Mouse (Mus musculus) gastrocnemius, postnatal 4 days (tissue): Measurements from ENCODE around the gene Ate1. TPM values are rescaled to one million over a fixed set of nuclear protein-coding genes. Genes with fewer than 3 reads are reported as not detected.
"Not testable (repeated sequence)": the region's sequence is repeated elsewhere in the genome, so short reads cannot be mapped to it uniquely, and the experiment has no call there.

ENCODE experiments used
- DNase-seq, 2 experiments: peaks; one replicate each; pipeline ENCODE4 v3.0.0; 2021 to 2022; ENCODE audit warnings: low spot score in 2 of 2, mixed read lengths in 2 of 2
- total RNA-seq, 2 experiments: library from RNA; stranded (reverse); gene quantifications; 2 replicates each; pipeline ENCODE4 v1.2.3; 2021

The Ate1 gene
- total RNA-seq, 2 experiments from 2014 or later, result 32.0 to 35.1 TPM

DNA sequence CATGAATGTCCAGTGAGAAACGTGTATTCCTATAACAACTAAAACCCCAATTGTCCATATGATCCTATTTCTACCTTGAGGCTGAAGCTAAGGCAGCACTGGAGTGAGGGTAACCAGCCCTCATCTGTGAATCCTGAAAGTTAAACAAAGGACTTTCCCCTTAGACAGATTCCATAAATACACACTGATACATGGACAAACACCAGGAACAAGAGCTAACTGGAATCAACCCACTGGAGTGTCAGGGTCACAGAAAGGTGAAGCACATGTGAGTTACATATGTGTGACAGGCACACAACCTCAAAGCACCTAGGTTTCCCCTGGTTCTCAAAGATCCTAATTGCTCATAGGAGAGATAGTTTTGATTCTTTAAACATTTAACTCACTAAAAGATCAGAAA is 100.2 kb downstream of the Ate1 start:
- DNase-seq, result no peak

DNA sequence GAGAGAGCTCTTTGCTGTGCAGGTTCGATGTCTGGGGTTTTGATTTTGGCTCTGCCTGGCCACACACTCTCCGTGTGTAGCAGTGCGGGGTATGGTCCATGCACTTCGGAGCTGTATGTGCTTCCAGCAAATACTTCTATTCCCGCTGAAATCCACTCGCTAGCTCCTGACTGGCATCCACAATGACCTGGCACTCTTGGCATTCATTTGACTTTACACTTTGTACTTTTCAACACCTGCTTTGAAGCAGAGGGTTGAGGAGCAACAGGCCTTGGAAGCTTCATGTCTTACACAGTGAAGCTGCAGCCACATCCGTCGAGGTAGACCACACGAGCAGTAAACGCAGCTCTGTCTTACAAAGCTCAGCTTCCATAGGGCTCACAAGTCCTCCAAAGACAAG is 112.5 kb downstream of the Ate1 start:
- no peak for DNase-seq

- DNase-seq, result no peak
Observed at GRCm38 (mm10) chr7:130403346-130403745, 116.8 kb downstream of the Ate1 start.

- no peak for DNase-seq
Observed at GRCm38 (mm10) chr7:130394697-130395096, 125.5 kb downstream of the Ate1 start.

DNA sequence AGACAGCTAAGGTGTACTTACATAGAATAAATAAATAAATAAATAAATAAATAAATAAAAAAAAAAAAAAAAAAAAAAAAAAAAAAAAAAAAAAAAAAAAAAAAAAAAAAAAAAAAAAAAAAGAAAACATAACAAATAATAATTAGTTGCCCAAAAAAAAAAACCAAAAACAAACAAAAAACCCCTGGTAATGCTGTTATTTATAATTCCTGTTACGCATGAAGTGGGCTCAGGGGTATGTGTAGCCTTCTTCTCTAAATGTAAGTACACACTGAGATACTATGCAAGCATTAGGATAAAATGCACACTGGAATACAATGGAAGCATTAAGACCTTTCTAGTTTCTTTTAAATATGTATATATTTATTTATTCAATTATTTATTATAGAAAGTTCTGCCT is 130.1 kb downstream of the Ate1 start:
- not testable (repeated sequence) for DNase-seq

DNA sequence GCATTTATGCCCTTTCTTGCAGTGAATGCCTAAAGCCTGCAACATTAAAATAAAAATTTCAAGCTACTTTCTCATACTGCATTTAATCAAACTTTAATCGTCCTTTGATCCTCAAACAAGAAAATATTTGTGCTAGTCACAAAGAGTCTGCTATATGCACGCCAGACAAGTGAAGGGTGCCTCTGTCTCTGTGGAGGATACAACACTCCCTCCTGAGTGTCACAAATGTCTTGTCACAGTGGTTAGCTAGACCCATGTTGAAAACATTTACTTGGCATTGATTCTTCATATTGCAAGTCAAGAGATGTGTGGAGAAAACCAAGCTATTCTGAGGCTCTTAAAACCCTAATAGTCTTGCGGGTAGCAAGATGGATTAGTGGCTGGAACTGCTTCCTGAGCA is 133.9 kb downstream of the Ate1 start:
- DNase-seq, result no peak

GRCm38 (mm10) chr7:130385732-130386294 is 134.4 kb downstream of the Ate1 start:
- DNase-seq, result no peak

- no peak for DNase-seq
Observed at GRCm38 (mm10) chr7:130382126-130382525, 138.0 kb downstream of the Ate1 start.

DNA sequence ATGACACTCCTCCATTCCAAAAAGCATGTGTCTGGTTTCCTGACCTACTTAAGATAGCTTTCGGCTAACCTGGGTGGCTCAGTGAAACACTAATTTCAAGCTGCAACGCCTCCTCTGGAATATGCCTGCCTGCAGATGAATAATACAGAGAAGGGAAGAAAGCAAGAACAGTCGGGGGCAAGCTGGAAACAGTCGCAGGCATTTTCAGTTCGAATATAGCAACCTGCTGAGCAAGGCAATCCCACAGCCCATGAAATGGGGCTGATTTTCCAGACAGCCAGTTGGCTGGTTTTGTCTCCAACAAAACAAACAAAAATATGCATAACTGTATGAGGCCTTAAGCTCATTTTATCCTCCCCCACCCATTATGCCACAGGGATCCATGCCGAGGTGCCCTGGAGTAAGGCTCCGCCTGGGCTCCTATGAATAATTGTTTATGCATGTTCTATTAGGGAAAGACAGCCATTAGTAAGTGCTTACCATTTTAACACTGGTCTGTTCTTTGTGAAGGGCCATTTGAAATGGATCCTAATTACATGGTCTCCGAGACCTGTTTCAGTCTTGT is 138.7 kb downstream of the Ate1 start:
- no peak for DNase-seq

- no peak for DNase-seq
Observed at GRCm38 (mm10) chr7:130380769-130381355, 139.3 kb downstream of the Ate1 start.

GRCm38 (mm10) chr7:130380367-130380766 is 139.8 kb downstream of the Ate1 start:
- no peak for DNase-seq

- DNase-seq, result no peak
Observed at GRCm38 (mm10) chr7:130379886-130380285, 140.3 kb downstream of the Ate1 start.

- no peak for DNase-seq
Observed at GRCm38 (mm10) chr7:130378308-130378707, 141.9 kb downstream of the Ate1 start.

DNA sequence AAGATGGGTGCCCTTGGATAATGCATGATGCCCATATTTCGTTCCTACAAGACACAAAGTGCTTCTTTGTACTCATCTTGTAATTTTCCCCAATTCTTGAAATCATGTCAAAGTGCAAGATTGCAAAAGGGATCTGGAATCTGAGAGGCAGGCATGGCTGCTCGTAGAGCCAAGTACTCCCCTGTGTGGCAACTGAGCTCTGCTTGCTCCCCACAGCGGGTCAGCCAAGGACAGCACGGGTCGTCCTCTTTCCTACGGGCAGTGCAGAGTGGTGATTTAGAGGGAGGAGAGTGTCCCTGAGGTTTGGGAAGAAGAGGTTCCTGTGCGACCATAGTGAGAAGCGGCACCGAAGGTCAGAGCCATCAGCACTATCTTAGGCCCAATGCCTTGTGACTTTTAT is 145.9 kb downstream of the Ate1 start:
- no peak for DNase-seq

DNA sequence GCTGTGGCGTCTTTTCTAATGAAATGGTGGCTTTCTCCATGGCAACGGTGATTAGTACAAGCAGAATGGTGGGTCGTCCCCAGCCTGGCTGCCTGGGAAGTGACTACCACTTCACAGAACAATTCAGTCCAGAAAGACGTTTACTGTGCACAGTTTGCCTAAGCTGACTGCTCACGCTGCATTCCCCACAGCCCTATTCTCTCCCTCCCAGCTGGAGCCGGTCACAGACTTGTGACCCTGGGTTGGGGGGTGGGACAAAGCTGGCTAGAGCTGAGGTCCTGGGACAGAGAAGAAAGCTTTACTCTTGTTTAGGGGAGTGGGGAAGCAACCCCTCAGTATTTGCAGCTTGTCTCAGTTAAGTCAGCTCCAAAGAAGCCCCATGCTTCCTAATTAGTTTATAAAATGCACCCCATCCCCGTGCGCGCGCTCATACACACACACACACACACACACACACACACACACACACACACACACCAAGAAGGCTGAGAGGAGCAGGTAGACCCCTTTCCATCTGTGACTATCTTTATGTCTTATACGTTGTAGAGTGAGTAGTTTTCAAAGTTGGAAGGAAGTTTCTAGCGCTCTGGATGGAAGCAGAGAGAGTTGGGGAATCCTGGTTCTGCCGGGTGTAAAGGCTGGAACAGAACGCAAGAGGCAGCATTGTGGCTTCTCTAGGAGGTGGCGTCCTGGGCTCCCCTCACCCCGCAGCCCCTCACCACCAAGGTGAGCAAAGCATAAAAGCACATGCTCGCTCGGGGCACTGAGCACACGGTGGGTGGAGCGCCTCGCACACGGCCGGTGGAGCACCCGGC is 151.1 kb downstream of the Ate1 start:
- DNase-seq, result no peak

GRCm38 (mm10) chr7:130368036-130368826 is 151.9 kb downstream of the Ate1 start:
- DNase-seq, result no peak

GRCm38 (mm10) chr7:130367222-130368035 is 152.7 kb downstream of the Ate1 start:
- no peak for DNase-seq

DNA sequence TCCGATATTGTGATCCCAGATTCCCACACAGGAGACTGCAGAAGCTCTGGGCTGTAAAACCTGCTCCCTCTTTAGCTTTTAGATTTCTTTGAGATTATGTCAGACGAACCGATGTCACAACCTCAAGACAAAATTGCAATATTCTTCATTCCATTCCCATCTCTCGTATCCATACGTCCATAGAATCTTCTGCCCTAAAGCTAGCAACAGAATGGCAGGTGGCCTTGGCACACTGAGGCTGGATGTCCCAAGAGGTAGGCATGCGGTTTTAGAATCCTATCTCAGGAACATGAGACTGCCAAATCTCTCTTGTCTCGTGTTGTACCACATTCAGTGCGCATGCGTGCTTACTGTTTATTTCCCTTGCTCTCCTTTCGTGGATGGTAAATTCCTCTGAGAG is 154.5 kb downstream of the Ate1 start:
- DNase-seq, result no peak
